16 mouse cellular contexts compared by ENCODE assay signal in the genomic region with DNA sequence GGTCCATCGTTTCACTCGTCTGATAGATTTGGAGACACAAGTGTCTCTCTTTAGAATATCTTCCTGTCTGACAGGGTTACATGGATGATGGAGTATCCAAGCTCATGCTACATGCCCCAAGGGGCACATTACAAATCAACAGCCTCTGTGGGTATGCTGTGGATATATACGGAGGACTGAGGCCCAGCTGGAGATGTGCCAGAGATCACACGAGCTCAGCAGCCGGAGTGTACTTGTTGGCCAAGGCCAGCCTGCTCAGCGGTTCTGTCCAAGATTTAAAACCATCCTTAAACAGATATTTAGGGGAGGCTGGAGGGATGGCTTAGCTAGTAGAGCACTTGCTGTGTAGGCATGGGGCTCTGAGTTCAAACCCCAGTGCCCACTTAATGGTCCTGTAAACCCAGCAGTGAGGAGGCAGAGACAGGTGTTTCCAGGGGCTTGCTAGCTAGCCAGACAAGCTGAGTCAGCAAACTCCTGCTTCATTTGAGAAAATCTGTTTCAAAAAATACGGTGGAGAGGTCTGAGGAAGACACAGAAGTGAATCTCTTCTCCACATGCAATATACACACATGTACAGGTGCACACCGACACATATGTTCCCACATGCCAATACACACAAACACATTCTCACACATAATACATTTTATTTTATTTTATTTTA.
A peak's percentile ranks its signal among the peaks of the same experiment; 100 is the strongest.
DNase-seq lines count a peak whose midpoint lies in the region; ATAC-seq and TF ChIP-seq lines count a peak whose summit lies in the region.
"Had no signal": no experiment of that assay in that cellular context is flagged by ENCODE, and none has a peak within 500 bp of the region (broad histone marks: within the 10 kb centered on the region; RNA-seq: fewer than 3 reads in every experiment).

No protein-coding gene starts in this region.

- TF ChIP-seq CTCF in cerebellum, adult 2 months (IDR thresholded peaks at IDR 0.05; ENCODE audit: borderline replicate concordance, insufficient read depth, low read depth, low read length), result no peak

- H3K27ac ChIP-seq in cerebellum, adult 2 months (ENCODE audit: insufficient read depth, low read length), result no peak overlapping the region
- no peak overlapping the region for H3K27ac ChIP-seq in neural tube, embryonic 14.5 days (ENCODE audit: low read depth, low read length)
- H3K27ac ChIP-seq: gastrocnemius, adult 2 months; heart, adult 2 months; intestine, embryonic 15.5 days; kidney, postnatal 0 days; liver, embryonic 14.5 days had no signal

- 26% methylated on average over 8 of the region's 8 CpGs for WGBS in cerebellum, adult 2 months
- WGBS in neural tube, embryonic 14.5 days, result 26% methylated on average over 8 of the region's 8 CpGs

- no peaks in the 10 kb centered on the region for H3K36me3 ChIP-seq in neural tube, embryonic 14.5 days (ENCODE audit: control insufficient read depth, insufficient read depth, low read length)
- H3K36me3 ChIP-seq: embryonic facial prominence, embryonic 10.5 days; intestine, embryonic 15.5 days had no signal

- H3K9me3 ChIP-seq in neural tube, embryonic 14.5 days (ENCODE audit: control insufficient read depth, low read length), result no peaks in the 10 kb centered on the region
- H3K9me3 ChIP-seq: embryonic facial prominence, embryonic 10.5 days; intestine, embryonic 15.5 days had no signal

- TF ChIP-seq POLR2A in cerebellum, adult 2 months (IDR thresholded peaks at IDR 0.05; ENCODE audit: borderline replicate concordance, insufficient read depth, low read length), result no peak

- no peaks in the 10 kb centered on the region for H3K27me3 ChIP-seq in cerebellum, adult 2 months (ENCODE audit: control insufficient read depth, insufficient read depth, low read length)
- H3K27me3 ChIP-seq in neural tube, embryonic 14.5 days (ENCODE audit: control insufficient read depth, insufficient read depth, low read length), result no peaks in the 10 kb centered on the region
- H3K27me3 ChIP-seq: intestine, embryonic 15.5 days had no signal

- no peak overlapping the region for H3K4me2 ChIP-seq in neural tube, embryonic 14.5 days (ENCODE audit: low read depth, low read length)
- H3K4me2 ChIP-seq: intestine, embryonic 15.5 days had no signal

- no peak overlapping the region for H3K9ac ChIP-seq in neural tube, embryonic 14.5 days (replicated peaks; ENCODE audit: low read depth, low read length)
- H3K9ac ChIP-seq: intestine, embryonic 15.5 days; liver, embryonic 14.5 days had no signal

- H3K4me3 ChIP-seq in cerebellum, adult 2 months (replicated peaks; ENCODE audit: insufficient read depth, low read depth, low read length), result no peak overlapping the region
- H3K4me3 ChIP-seq in neural tube, embryonic 14.5 days (ENCODE audit: low read depth, low read length), result no peak overlapping the region
- H3K4me3 ChIP-seq: embryonic facial prominence, embryonic 10.5 days; gastrocnemius, adult 2 months; heart, adult 2 months; intestine, embryonic 15.5 days had no signal

- ATAC-seq in neural tube, embryonic 14.5 days (ENCODE audit: low read depth), result peak; percentile 33; the same call in 1 of the 2 replicates
- ATAC-seq: intestine, embryonic 15.5 days had no signal

- H3K4me1 ChIP-seq in cerebellum, adult 2 months (ENCODE audit: control insufficient read depth, insufficient read depth, low read length), result no peaks in the 10 kb centered on the region
- H3K4me1 ChIP-seq in neural tube, embryonic 14.5 days (ENCODE audit: control insufficient read depth, insufficient read depth, low read length), result peaks cover 15% of the 10 kb centered on the region; the same call in 1 of the 2 replicates
- H3K4me1 ChIP-seq: intestine, embryonic 15.5 days had no signal

- DNase-seq in cerebellum, postnatal 10 days, result peak; percentile 57 to 65
- no peak for DNase-seq in cerebellum, adult 2 months
- DNase-seq in lung, postnatal 10 days, result peak; percentile 14
- no peak for DNase-seq in lung, postnatal 36 days
- DNase-seq in adrenal gland, postnatal 36 days, result peak; percentile 37 to 59
- no peak for DNase-seq in heart, adult 18-20 months
- no peak for DNase-seq in right cerebral cortex, adult 2 months (ENCODE audit: low spot score in 2 of 2)
- DNase-seq: cerebellum, adult 9-11 months; gastrocnemius, adult 2 months; heart, adult 2 months; thymus, postnatal 14 days had no signal

Comparison
In these comparisons a context has a peak if more than half of its experiments do, and no peak if none do; other contexts are left out.
1. DNase-seq: peak in cerebellum, postnatal 10 days (2 of 2), lung, postnatal 10 days (single experiment) and adrenal gland, postnatal 36 days (2 of 2); none in cerebellum, adult 2 months (0 of 2), lung, postnatal 36 days (single experiment), heart, adult 18-20 months (0 of 2) and right cerebral cortex, adult 2 months (0 of 2).